Comparison of ENCODE assay signal across 13 mouse cellular contexts in the genomic region with DNA sequence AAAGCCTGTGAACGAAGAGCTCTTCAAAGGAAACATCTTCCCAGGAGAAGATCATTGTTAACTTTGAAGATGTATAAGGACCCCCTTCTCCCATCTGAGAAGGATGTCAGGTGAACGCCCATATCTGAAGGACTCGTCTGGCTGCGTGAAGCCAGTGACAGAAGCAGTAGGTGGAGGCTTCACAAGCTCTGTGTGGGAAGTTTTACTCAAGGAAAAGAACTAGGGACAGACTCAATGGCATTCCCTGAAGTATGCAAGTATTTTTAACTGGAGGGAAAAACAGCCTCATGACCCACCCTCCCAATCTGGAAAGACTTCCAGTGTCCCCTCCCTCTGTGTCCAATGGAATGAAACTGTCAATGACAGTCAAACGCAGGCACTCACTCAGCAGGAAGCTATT.
"Had no signal": no experiment of that assay in that cellular context is flagged by ENCODE, and none has a peak within 500 bp of the region (broad histone marks: within the 10 kb centered on the region; RNA-seq: fewer than 3 reads in every experiment).

No protein-coding gene starts in this region.

- H3K27me3 ChIP-seq: limb, embryonic 15.5 days; liver, embryonic 12.5 days; neural tube, embryonic 13.5 days had no signal

- H3K36me3 ChIP-seq: limb, embryonic 15.5 days; liver, embryonic 12.5 days; neural tube, embryonic 13.5 days had no signal

- H3K4me1 ChIP-seq: limb, embryonic 15.5 days; liver, embryonic 12.5 days had no signal

- H3K9me3 ChIP-seq: limb, embryonic 15.5 days; liver, embryonic 12.5 days; neural tube, embryonic 13.5 days had no signal

- DNase-seq: kidney, postnatal 36 days; layer of hippocampus, postnatal 36 days; lung, embryonic 14.5 days; retina, postnatal 1 day; spleen, adult 18-20 months; thymus, adult 18-20 months; thymus, postnatal 25 days had no signal

- ATAC-seq: liver, embryonic 12.5 days; midbrain, embryonic 16.5 days had no signal

- H3K4me3 ChIP-seq: limb, embryonic 15.5 days; liver, embryonic 12.5 days; neural tube, embryonic 13.5 days had no signal

- H3K4me2 ChIP-seq: limb, embryonic 15.5 days; liver, embryonic 12.5 days; lung, embryonic 14.5 days; midbrain, embryonic 11.5 days; neural tube, embryonic 13.5 days had no signal

- H3K27ac ChIP-seq: kidney, postnatal 0 days; limb, embryonic 15.5 days; liver, embryonic 12.5 days; neural tube, embryonic 13.5 days had no signal

- H3K9ac ChIP-seq: limb, embryonic 15.5 days; liver, embryonic 12.5 days; lung, embryonic 14.5 days; neural tube, embryonic 13.5 days had no signal
